Mouse (Mus musculus) heart, adult 11 months (tissue): ENCODE measurements at regions not wholly inside any gene's neighbourhood (a gene's known extent, or its start where the extent isn't known, plus 50 kb on each side); places are given as distances from the start of the nearest gene placed in this dataset.

Experiments
- DNase-seq: peaks from one replicate; pipeline ENCODE4 v3.0.0; 2022

- no peak for DNase-seq
These were observed 54.8 kb upstream of the Cep85l start for GRCm38 (mm10) chr10:53434376-53435171.

- DNase-seq = peak; percentile 11
These were observed 53.0 kb upstream of the Cep85l start for GRCm38 (mm10) chr10:53432794-53433193.

DNA sequence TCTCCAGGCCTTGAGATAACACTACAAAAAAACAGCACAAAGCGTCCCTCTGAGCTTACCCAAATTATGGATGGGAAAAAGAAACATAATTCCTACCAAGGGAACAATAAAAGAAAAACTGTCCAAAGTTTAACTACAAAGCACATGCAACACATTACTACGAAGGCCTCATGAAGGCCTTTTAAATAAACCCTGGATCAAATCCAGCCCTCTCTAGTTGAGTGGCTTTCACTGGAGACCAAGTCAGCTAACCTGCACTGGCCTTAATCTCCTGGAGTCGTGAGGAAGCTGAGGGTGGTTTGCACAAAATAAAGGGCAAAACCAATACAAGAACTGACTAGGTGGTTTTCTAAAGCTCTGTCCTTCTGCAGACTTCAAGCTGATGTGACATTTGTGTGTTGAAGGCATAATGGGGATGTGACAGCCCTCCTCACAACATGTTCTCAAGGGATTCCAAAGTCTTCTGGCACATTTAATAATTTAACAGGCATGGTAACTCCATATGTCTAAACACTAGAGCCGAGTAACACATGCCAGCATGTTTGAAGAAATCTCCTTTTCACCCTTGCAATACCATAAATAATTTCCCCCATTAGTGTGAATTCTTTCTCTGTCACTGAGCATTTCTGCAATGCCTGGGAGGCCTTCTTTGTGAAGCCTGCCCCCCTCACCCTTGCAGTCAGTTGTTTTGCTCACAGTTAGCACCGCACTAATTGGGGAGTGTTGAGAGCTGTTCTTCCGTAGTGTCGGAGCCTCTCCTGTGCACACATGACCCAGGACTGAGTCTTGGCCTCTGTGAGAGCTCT lies 50.0 kb upstream of the Cep85l start:
- DNase-seq = no peak
